Mouse (Mus musculus): ENCODE results near the gene Gm10645. TPM values are rescaled to one million over a fixed set of nuclear protein-coding genes. Genes with fewer than 3 reads are reported as not detected.

Gene Gm10645
- polyA plus RNA-seq, 1 experiment from 2014 or later, result 8.5 TPM

- Histone ChIP-seq H3K4me2 (replicated peaks; ENCODE audit: low read depth, low read length) (no peak overlapping the region), H3K9ac (ENCODE audit: low read depth, low read length) (no peak overlapping the region), H3K27me3 (ENCODE audit: control insufficient read depth, insufficient read depth, low read length) (no peaks in the 10 kb centered on the region), H3K4me3 (ENCODE audit: low read depth, low read length) (no peak overlapping the region), H3K9me3 (ENCODE audit: control insufficient read depth, low read length) (no peaks in the 10 kb centered on the region), H3K27ac (ENCODE audit: low read depth, low read length) (no peak overlapping the region), H3K36me3 (ENCODE audit: control insufficient read depth, insufficient read depth, low read length) (no peaks in the 10 kb centered on the region), H3K4me1 (replicated peaks; ENCODE audit: control insufficient read depth, insufficient read depth, low read length) (no peaks in the 10 kb centered on the region)
- WGBS, result 82% methylated on average over 6 of the region's 6 CpGs
- no peak for ATAC-seq (ENCODE audit: low FRiP score)
- DNase-seq (ENCODE audit: low spot score), result no peak
These were observed 30.1 kb upstream of the Gm10645 start for GRCm38 (mm10) chr8:83196088-83196487.

DNA sequence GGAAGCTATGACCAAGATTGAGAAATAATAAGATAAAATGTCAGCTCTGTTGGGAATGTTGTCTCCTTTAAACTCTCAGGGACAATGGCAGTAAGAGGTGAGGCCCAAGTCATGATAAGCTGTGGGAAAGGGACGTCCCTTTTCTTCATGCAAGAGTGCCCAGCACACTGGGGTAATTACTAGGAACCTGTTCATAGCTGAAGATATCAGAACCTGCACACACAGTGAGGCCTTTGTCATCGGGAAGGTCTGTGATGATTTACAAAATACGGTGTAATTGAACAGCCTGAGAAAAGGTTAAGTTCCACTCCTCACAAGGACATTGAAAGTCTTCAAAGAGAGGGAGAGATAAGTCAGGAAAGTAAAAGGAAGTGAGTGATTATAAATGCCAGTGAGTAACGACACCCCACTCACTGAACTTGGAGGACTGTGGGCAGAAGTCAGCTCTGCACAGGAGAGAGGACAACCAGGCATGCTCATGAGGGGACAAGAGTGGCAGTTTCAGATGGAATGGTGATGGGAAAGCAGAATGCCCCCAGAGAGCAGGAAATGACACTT, 23.6 kb upstream of the Gm10645 start:
- no peak overlapping the region for H3K4me2 ChIP-seq (replicated peaks; ENCODE audit: low read depth, low read length)
- WGBS, result 82% methylated on average over 4 of the region's 4 CpGs
- ATAC-seq (ENCODE audit: low FRiP score) (no peak), DNase-seq (ENCODE audit: low spot score) (no peak)
- no peaks in the 10 kb centered on the region for H3K9me3 ChIP-seq (ENCODE audit: control insufficient read depth, low read length)
- H3K4me1 ChIP-seq (replicated peaks; ENCODE audit: control insufficient read depth, insufficient read depth, low read length), result no peaks in the 10 kb centered on the region
- no peaks in the 10 kb centered on the region for H3K36me3 ChIP-seq (ENCODE audit: control insufficient read depth, insufficient read depth, low read length)
- no peak overlapping the region for H3K4me3 ChIP-seq (ENCODE audit: low read depth, low read length)
- no peak overlapping the region for H3K9ac ChIP-seq (ENCODE audit: low read depth, low read length)
- H3K27me3 ChIP-seq (ENCODE audit: control insufficient read depth, insufficient read depth, low read length), result no peaks in the 10 kb centered on the region
- no peak overlapping the region for H3K27ac ChIP-seq (ENCODE audit: low read depth, low read length)

DNA sequence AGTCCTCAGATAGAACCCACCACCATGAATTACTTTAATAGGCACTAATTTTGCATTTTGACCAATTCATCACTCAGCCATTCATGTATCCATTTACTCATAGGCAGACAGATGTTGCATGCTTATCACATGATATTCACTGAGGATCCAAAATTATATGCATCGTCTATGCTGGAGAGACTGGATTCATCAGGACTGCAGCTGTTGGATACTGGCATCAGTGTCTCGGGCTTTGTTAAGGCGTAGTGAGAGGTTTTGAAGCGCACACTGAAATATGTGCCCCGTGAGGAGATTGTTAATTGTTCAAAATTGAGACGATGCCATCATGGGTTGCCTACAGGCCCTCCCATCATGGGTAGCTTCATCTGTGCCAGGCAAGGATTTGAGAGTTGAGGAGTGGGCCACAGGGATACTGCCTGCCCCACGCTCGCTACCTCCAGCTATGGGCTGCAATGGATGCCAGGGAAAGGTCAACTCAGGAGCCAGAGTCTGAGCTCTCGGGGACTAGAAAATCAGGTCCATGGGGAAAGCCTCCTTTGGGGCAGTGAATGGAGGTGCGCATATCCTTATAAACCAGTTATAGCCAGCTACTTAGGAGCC, 21.5 kb upstream of the Gm10645 start:
- Histone ChIP-seq H3K9ac (ENCODE audit: low read depth, low read length) (no peak overlapping the region), H3K27ac (ENCODE audit: low read depth, low read length) (no peak overlapping the region), H3K36me3 (ENCODE audit: control insufficient read depth, insufficient read depth, low read length) (no peaks in the 10 kb centered on the region), H3K4me3 (ENCODE audit: low read depth, low read length) (no peak overlapping the region), H3K27me3 (ENCODE audit: control insufficient read depth, insufficient read depth, low read length) (no peaks in the 10 kb centered on the region), H3K9me3 (ENCODE audit: control insufficient read depth, low read length) (no peaks in the 10 kb centered on the region), H3K4me2 (replicated peaks; ENCODE audit: low read depth, low read length) (no peak overlapping the region), H3K4me1 (replicated peaks; ENCODE audit: control insufficient read depth, insufficient read depth, low read length) (peaks cover 4% of the 10 kb centered on the region; the same call in 1 of the 2 replicates)
- DNase-seq (ENCODE audit: low spot score) (no peak), ATAC-seq (ENCODE audit: low FRiP score) (peak; percentile 31; the same call in 1 of the 2 replicates)
- WGBS, result 88% methylated on average over 10 of the region's 10 CpGs

DNA sequence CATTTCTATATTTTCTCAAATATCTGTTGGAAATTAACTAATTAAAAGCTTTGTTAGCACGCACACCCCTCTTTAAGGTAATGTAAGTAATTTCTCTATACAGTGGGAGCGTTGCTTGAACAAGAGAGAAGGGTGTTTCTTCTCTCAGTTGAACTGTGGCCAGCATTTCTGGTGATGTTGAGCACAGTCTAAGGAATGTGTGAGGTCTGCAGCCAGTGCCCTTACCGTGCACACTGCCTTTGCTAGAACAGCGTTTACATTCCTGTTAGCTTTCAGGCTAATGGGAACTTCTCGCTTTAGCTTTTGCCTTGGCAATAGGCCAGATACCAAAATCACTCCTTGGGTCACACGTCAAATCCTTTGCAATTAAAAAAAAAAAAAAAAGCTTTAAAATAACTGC, 20.4 kb upstream of the Gm10645 start:
- Histone ChIP-seq H3K9me3 (ENCODE audit: control insufficient read depth, low read length) (no peaks in the 10 kb centered on the region), H3K4me3 (ENCODE audit: low read depth, low read length) (no peak overlapping the region), H3K27ac (ENCODE audit: low read depth, low read length) (no peak overlapping the region), H3K9ac (ENCODE audit: low read depth, low read length) (no peak overlapping the region), H3K27me3 (ENCODE audit: control insufficient read depth, insufficient read depth, low read length) (no peaks in the 10 kb centered on the region), H3K4me2 (replicated peaks; ENCODE audit: low read depth, low read length) (no peak overlapping the region), H3K36me3 (ENCODE audit: control insufficient read depth, insufficient read depth, low read length) (no peaks in the 10 kb centered on the region), H3K4me1 (replicated peaks; ENCODE audit: control insufficient read depth, insufficient read depth, low read length) (peaks cover 4% of the 10 kb centered on the region; the same call in 1 of the 2 replicates)
- DNase-seq (ENCODE audit: low spot score) (no peak), ATAC-seq (ENCODE audit: low FRiP score) (no peak)
- 78% methylated on average over 6 of the region's 6 CpGs for WGBS

DNA sequence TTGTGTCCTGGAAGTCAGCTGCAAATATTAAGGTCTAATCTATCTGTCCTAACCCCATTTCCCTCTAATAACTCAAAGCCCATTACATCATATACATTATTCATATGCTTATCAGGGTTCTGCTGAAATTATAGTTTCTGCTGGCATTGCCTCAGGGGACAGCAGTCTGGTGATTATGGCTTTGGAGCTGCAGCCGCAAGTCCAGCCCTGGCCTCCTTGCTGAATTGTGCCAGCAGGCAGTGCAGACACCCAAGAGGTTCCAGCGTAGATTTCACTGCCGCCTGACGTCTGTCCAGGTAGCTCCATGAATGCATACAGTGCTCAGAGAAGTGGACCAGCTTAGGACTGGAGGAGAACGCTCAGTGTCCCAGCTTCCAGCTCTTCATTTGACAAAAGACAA, 16.8 kb upstream of the Gm10645 start:
- DNase-seq (ENCODE audit: low spot score), result no peak
- H3K36me3 ChIP-seq (ENCODE audit: control insufficient read depth, insufficient read depth, low read length), result no peaks in the 10 kb centered on the region
- H3K9ac ChIP-seq (ENCODE audit: low read depth, low read length), result no peak overlapping the region
- peak overlapping the region; percentile 61; the same call in 1 of the 2 replicates for H3K27ac ChIP-seq (ENCODE audit: low read depth, low read length)
- no peak overlapping the region for H3K4me3 ChIP-seq (ENCODE audit: low read depth, low read length)
- ATAC-seq (ENCODE audit: low FRiP score), result peak; percentile 56
- H3K9me3 ChIP-seq (ENCODE audit: control insufficient read depth, low read length), result no peaks in the 10 kb centered on the region
- WGBS, result 73% methylated on average over 5 of the region's 5 CpGs
- H3K4me1 ChIP-seq (replicated peaks; ENCODE audit: control insufficient read depth, insufficient read depth, low read length), result peaks cover 4% of the 10 kb centered on the region; the same call in 1 of the 2 replicates
- no peaks in the 10 kb centered on the region for H3K27me3 ChIP-seq (ENCODE audit: control insufficient read depth, insufficient read depth, low read length)
- H3K4me2 ChIP-seq (replicated peaks; ENCODE audit: low read depth, low read length), result no peak overlapping the region

DNA sequence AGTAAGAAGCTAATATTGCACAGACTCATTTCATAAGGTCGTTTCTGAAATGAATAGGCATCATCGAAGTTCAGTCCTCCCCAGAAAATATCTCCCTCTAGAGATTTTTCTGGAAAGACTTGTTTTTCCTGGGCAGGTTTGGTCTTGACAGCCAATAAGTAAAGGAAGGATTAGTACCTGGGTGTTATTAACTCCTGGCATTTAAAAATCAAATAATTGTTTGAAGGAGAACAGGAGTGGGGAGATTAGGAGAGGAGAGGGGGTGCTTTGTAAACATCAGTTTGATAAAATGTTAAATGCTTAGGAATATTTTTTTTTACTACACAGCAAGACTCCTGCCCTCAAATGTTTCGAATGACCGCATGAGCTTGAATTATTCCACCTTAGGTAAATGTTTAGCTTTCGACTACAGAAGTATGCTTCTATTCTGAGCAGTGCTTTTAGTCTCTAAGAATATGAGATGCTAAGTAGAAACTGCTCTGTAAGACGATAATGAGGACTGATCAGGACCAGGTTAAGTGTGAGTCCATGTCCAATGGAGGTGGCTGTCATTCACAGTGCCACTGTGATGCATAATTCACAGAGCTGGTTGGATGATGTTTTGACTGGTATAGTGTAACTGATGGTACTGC, 16.0 kb upstream of the Gm10645 start:
- 0 out of 2 replicates have a peak overlapping the region, but pooled peaks have one; percentile 14 for H3K27ac ChIP-seq (ENCODE audit: low read depth, low read length)
- peaks cover 4% of the 10 kb centered on the region; the same call in 1 of the 2 replicates for H3K4me1 ChIP-seq (replicated peaks; ENCODE audit: control insufficient read depth, insufficient read depth, low read length)
- WGBS, result 85% methylated on average over 6 of the region's 6 CpGs

DNA sequence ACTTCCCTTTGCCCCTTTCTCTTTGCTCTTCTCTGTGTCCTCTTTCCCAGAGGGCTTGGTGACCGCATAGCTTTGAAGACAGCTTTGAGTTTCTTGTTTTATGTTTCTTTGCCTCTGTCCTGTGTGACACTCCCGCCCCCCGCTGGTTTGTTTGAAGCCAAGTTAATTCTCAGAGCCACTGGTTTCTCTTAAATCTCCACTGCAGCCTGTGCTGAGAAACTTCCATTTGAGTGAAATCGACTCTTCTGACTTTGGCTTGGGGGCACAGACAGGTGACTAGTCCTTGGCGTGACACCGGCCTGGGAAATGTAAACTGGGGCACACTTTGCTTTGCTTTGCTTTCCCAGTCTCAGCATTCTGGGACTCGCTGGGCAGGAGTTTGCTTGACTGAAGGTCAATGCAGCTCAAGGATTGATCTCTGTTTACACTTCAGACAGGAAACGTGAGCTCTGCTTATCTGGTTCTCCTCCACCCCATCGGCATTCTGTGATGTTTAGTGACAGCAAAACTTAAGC, 12.3 kb upstream of the Gm10645 start:
- no peaks in the 10 kb centered on the region for H3K9me3 ChIP-seq (ENCODE audit: control insufficient read depth, low read length)
- 18% methylated on average over 9 of the region's 9 CpGs for WGBS
- no peak overlapping the region for H3K4me3 ChIP-seq (ENCODE audit: low read depth, low read length)
- H3K4me2 ChIP-seq (replicated peaks; ENCODE audit: low read depth, low read length), result no peak overlapping the region
- H3K27me3 ChIP-seq (ENCODE audit: control insufficient read depth, insufficient read depth, low read length), result no peaks in the 10 kb centered on the region
- ATAC-seq (ENCODE audit: low FRiP score), result no peak
- H3K27ac ChIP-seq (ENCODE audit: low read depth, low read length), result no peak overlapping the region
- no peak overlapping the region for H3K9ac ChIP-seq (ENCODE audit: low read depth, low read length)
- H3K36me3 ChIP-seq (ENCODE audit: control insufficient read depth, insufficient read depth, low read length), result no peaks in the 10 kb centered on the region
- peaks cover 4% of the 10 kb centered on the region; the same call in 1 of the 2 replicates for H3K4me1 ChIP-seq (replicated peaks; ENCODE audit: control insufficient read depth, insufficient read depth, low read length)
- DNase-seq (ENCODE audit: low spot score), result peak; percentile 36

More for the DNA sequence above, 16.0 kb upstream of the Gm10645 start:
- H3K27me3 ChIP-seq (ENCODE audit: control insufficient read depth, insufficient read depth, low read length), result no peaks in the 10 kb centered on the region
- no peak overlapping the region for H3K9ac ChIP-seq (ENCODE audit: low read depth, low read length)
- no peaks in the 10 kb centered on the region for H3K36me3 ChIP-seq (ENCODE audit: control insufficient read depth, insufficient read depth, low read length)
- no peak for ATAC-seq (ENCODE audit: low FRiP score)
- H3K4me3 ChIP-seq (ENCODE audit: low read depth, low read length), result no peak overlapping the region
- no peak overlapping the region for H3K4me2 ChIP-seq (replicated peaks; ENCODE audit: low read depth, low read length)
- no peak for DNase-seq (ENCODE audit: low spot score)
- no peaks in the 10 kb centered on the region for H3K9me3 ChIP-seq (ENCODE audit: control insufficient read depth, low read length)

DNA sequence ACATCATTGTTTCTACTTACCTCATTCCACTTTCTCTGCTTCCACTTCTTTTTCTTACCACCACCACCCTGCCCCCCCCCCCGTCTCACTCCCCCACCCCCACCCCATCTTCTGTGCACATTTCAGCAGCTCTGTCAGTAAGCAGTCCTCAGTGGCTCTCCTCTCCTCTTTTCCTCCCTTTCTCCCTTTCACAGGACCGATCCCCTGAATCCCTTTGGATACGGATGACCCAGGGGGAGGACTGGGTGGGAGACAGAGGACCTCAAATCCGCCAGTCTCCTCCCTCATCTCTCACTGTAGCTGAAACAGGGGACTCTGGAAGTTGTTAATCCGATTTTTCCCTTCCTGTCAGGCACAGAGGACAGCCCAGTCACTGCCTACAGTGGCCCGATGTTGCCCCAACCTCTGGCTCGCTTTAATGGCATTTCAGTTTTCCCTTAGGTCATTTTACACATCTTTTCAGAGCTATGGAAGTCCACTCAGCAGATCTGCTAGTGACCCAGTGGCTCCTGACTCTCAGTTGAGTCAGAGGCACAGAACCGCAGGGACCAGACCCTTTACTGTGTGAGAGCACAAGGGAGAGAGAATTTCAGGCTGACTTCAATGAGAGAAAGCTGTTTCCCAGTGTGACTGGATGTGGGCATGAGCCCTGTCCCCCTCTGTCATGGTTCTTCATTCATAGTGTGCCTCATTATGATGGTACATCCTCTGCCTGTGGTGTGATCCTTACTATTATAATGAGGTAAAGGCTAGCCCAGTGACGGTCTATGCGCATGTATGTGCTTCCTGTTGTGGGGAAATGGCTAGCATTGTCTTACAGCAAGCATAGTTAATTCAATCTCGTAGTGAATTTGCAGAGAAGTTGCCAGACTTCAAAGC, 11.6 kb upstream of the Gm10645 start:
- DNase-seq (ENCODE audit: low spot score) (no peak), ATAC-seq (ENCODE audit: low FRiP score) (peak; percentile 37)
- no peaks in the 10 kb centered on the region for H3K9me3 ChIP-seq (ENCODE audit: control insufficient read depth, low read length)
- no peaks in the 10 kb centered on the region for H3K27me3 ChIP-seq (ENCODE audit: control insufficient read depth, insufficient read depth, low read length)
- H3K4me1 ChIP-seq (replicated peaks; ENCODE audit: control insufficient read depth, insufficient read depth, low read length), result no peaks in the 10 kb centered on the region
- H3K4me2 ChIP-seq (replicated peaks; ENCODE audit: low read depth, low read length), result no peak overlapping the region
- WGBS, result 21% methylated on average over 11 of the region's 11 CpGs
- H3K9ac ChIP-seq (ENCODE audit: low read depth, low read length), result no peak overlapping the region
- no peak overlapping the region for H3K4me3 ChIP-seq (ENCODE audit: low read depth, low read length)
- H3K36me3 ChIP-seq (ENCODE audit: control insufficient read depth, insufficient read depth, low read length), result no peaks in the 10 kb centered on the region
- H3K27ac ChIP-seq (ENCODE audit: low read depth, low read length), result peak overlapping the region; percentile 5; the same call in 1 of the 2 replicates
